Mouse (Mus musculus): ENCODE measurements around the gene Pecam1. TPM values are rescaled to one million over a fixed set of nuclear protein-coding genes. Genes with fewer than 3 reads are reported as not detected.
"Not testable (repeated sequence)": the region's sequence is repeated elsewhere in the genome, so short reads cannot be mapped to it uniquely, and the experiment has no call there.

Gene Pecam1
- total RNA-seq, 2 experiments from 2014 or later = 38.6 to 57.0 TPM

- no peak for ATAC-seq (replicated peaks; ENCODE audit: poor library complexity)
Measured at GRCm38 (mm10) chr11:106736614-106737013, 13.8 kb downstream of the Pecam1 start.

GRCm38 (mm10) chr11:106730714-106731113, 19.7 kb downstream of the Pecam1 start:
- no peak for ATAC-seq (replicated peaks; ENCODE audit: poor library complexity)

- ATAC-seq (replicated peaks; ENCODE audit: poor library complexity) = no peak
Measured at GRCm38 (mm10) chr11:106729656-106730055, 20.8 kb downstream of the Pecam1 start.

- peak; percentile 85 for ATAC-seq (replicated peaks; ENCODE audit: poor library complexity)
Measured at GRCm38 (mm10) chr11:106728402-106729366, 21.7 kb downstream of the Pecam1 start.

- ATAC-seq (replicated peaks; ENCODE audit: poor library complexity) = no peak
Measured at GRCm38 (mm10) chr11:106727967-106728366, 22.5 kb downstream of the Pecam1 start.

- not testable (repeated sequence) for ATAC-seq (replicated peaks; ENCODE audit: poor library complexity)
Measured at GRCm38 (mm10) chr11:106724916-106725235, 25.6 kb downstream of the Pecam1 start.

GRCm38 (mm10) chr11:106724176-106724915, 26.1 kb downstream of the Pecam1 start:
- ATAC-seq (replicated peaks; ENCODE audit: poor library complexity) = no peak

GRCm38 (mm10) chr11:106723611-106724125, 26.8 kb downstream of the Pecam1 start:
- ATAC-seq (replicated peaks; ENCODE audit: poor library complexity) = no peak

GRCm38 (mm10) chr11:106722831-106723361, 27.5 kb downstream of the Pecam1 start:
- peak; percentile 77 for ATAC-seq (replicated peaks; ENCODE audit: poor library complexity)

- ATAC-seq (replicated peaks; ENCODE audit: poor library complexity) = no peak
Measured at GRCm38 (mm10) chr11:106720379-106720778, 30.0 kb downstream of the Pecam1 start.

- ATAC-seq (replicated peaks; ENCODE audit: poor library complexity) = peak; percentile 61
Measured at GRCm38 (mm10) chr11:106716568-106716967, 33.9 kb downstream of the Pecam1 start.

- ATAC-seq (replicated peaks; ENCODE audit: poor library complexity) = peak; percentile 40
Measured at GRCm38 (mm10) chr11:106715066-106715465, 35.4 kb downstream of the Pecam1 start.

- no peak for ATAC-seq (replicated peaks; ENCODE audit: poor library complexity)
Measured at GRCm38 (mm10) chr11:106710789-106711188, 39.6 kb downstream of the Pecam1 start.

- ATAC-seq (replicated peaks; ENCODE audit: poor library complexity) = no peak
Measured at GRCm38 (mm10) chr11:106709227-106709985, 41.0 kb downstream of the Pecam1 start.

GRCm38 (mm10) chr11:106707866-106708265, 42.6 kb downstream of the Pecam1 start:
- ATAC-seq (replicated peaks; ENCODE audit: poor library complexity) = no peak

GRCm38 (mm10) chr11:106707085-106707484, 43.3 kb downstream of the Pecam1 start:
- ATAC-seq (replicated peaks; ENCODE audit: poor library complexity) = no peak

- no peak for ATAC-seq (replicated peaks; ENCODE audit: poor library complexity)
Measured at GRCm38 (mm10) chr11:106706212-106706611, 44.2 kb downstream of the Pecam1 start.

GRCm38 (mm10) chr11:106704399-106705111, 45.9 kb downstream of the Pecam1 start:
- ATAC-seq (replicated peaks; ENCODE audit: poor library complexity) = peak; percentile 56

GRCm38 (mm10) chr11:106703931-106704330, 46.5 kb downstream of the Pecam1 start:
- no peak for ATAC-seq (replicated peaks; ENCODE audit: poor library complexity)

- ATAC-seq (replicated peaks; ENCODE audit: poor library complexity) = peak; percentile 38
Measured at GRCm38 (mm10) chr11:106702584-106702983, 47.8 kb downstream of the Pecam1 start.
